Mouse (Mus musculus) kidney, adult 2 months (tissue): ENCODE measurements at regions not wholly inside any gene's neighbourhood (a gene's known extent, or its start where the extent isn't known, plus 50 kb on each side); places are given as distances from the start of the nearest gene placed in this dataset.

Experiments used
- CTCF ChIP-seq: fragments of 200-500 bp; conservative IDR thresholded peaks from 2 replicates; pipeline ENCODE4 v1.5.1; 2011; ENCODE audit warnings: low read depth, mild to moderate bottlenecking, control low read depth, low read length, moderate library complexity, mixed read lengths; ENCODE audit not compliant: insufficient read depth, insufficient read length
- POLR2A ChIP-seq: fragments of 200-500 bp; IDR thresholded peaks from one replicate; pipeline ENCODE4 v1.6.1; 2011; ENCODE audit warnings: low read depth, low read length, control low read depth

GRCm38 (mm10) chr6:100113393-100114137 lies 173.7 kb downstream of the Rybp start:
- TF ChIP-seq CTCF (no peak), POLR2A (no peak)
